Mouse (Mus musculus): Measurements from ENCODE around the gene Klf3.

Gene Klf3

DNA sequence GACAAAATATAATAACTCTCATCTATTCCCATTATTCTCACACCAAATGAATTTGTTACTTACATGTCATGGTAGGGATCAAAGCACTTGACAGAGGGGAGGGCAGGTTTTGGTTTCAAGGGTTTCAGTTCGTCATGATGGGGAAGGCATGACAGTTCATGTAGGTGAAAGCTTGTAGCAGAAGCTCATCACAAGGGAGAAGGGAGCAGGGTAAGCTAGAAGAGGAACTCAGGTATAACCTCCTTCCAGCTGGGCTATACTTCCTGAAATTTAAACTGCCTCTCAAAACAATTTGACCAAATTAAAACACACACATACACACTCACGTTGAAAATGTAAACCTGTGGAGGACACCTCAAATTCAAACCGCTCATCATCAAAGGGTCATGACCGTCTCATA lies 32.1 kb downstream of the Klf3 start:
- no peak for DNase-seq (ENCODE audit: low read depth)

DNA sequence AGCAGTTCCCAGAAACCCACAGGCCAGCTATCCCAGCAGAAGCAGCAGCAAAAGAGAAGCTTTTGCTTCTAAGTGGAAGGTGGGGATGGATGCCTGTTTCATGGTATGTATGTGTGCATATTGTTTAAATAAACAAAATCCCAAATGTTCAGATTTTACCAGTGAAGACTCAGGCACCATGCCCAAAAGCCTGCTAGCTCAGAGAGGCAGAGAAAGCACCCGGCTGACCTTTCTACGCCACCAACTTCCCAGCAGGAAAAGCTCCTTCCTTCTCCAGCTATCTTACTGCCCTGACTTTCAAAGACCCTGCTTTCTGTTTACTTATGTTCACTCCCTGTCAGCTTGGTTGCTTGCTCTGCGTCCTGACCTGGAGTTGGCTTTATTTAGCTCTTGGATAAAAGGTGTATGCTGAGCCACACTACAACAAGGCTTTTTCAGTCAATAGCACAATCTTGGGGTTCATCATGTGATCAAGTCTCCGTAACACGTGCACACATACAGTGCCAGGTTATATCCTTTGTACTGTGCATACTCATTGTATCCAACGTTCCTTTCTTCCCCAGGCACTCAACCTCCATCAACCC lies 35.9 kb downstream of the Klf3 start:
- DNase-seq (ENCODE audit: low read depth), result no peak

DNA sequence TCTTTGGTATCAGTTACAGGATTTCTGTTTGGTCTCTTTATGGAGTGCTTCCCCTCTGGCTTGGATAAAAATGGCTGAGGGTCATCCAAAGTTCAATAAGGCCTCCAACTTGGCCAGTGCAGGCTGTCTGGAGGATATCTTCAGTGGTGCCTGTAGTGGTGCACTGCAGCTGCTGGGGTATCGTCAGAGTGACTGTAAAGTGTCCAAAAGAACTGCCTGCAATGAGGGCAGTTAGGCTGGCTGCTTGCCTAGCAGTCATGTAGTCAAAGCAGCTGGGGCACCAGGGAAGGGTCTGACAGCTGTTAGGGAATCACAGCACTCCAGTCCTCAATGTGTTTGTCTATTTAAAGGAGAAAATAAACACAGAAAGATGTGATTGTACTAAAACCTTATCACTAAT lies 36.9 kb downstream of the Klf3 start:
- no peak for DNase-seq (ENCODE audit: low read depth)

DNA sequence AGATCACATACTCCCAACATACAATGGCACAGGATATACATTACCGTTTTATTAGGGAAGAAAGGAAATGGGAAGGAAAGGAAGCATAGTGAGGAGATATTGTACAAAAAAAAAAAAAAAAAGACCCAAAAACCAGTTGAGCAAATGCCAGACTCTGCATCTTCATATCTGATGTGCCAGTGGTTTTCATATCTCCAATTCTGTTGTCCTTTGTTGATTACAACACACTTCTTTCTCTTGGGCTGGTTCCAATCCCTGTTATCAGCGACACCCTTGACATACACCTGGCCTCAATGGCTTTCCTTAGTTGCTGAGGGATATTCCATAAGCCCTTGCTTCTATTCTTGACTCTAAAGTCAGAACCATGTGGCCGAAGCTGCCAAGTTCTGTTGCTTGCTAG lies 41.4 kb downstream of the Klf3 start:
- DNase-seq (ENCODE audit: low read depth), result no peak

DNA sequence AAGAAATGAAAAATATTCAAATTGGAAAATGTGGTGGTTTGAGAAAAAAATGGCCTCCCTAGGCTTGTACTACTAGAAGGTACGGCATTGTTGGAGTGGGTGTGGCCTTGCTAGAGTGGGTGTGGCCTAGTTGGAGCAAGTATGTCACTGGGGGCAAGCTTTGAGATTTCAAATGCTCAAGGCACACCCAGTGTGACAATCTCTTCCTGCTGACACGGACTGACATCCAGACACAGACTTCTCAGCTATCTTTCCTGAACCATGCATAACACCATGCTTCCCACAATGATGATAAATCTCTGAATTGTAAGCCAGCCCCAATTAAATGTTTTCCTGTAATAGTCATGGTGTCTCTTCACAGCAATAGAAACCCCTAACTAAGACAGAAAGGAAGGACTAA lies 44.1 kb downstream of the Klf3 start:
- DNase-seq (ENCODE audit: low read depth), result no peak

DNA sequence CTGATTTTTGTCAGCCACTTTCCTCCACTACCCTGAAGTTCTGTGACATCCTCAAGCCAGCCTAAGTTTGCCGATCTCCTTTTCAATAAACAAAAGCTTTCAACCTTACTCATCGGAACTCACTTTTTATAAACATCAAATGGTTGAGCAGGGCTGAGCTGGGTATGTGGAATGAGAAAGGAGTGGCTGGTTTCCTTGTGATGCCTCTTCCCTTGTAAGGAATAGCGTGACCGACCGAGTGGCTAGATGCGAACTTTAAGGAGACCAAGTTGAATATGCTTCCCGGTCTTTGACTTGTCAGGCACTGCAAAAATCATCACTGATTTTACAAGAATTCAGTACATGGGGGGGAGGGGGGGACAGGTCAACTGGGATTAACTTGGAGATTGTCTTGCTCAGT lies 46.7 kb downstream of the Klf3 start:
- DNase-seq (ENCODE audit: low read depth), result no peak

DNA sequence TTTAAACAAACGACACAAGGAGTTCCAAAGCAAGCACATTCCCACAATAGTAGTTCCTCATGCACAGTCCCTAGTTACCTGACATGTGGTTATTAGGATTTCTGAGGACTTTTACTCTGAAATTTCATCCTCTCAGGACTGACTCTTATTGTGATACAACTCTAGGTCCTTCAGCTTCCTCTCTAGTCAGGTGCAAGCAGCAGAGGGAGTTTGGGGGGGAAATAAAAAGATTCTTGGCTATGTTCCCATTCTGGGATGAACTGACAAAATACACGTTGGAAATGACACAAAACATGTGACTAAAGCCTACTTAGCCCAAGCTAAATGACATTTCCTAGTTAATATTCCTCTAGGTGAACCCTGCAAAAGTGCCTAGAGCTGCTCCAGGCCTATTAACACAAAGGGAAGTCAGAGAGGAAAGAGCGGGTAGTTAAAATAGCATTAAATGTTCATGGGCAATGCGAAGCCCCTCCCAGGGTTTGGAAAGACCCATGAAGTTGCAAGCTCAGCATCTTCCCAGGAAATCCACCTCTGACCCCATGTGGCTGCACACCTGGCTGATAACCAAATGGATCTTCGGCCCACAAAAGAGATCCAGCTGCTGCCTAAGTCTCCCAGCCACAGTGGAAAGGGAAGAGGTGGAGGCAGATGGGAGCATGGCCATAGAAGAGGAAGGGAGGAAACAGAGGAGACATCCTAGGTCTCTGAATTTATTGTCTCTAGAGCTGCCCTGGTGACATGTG lies 49.6 kb downstream of the Klf3 start:
- DNase-seq (ENCODE audit: low read depth), result no peak

DNA sequence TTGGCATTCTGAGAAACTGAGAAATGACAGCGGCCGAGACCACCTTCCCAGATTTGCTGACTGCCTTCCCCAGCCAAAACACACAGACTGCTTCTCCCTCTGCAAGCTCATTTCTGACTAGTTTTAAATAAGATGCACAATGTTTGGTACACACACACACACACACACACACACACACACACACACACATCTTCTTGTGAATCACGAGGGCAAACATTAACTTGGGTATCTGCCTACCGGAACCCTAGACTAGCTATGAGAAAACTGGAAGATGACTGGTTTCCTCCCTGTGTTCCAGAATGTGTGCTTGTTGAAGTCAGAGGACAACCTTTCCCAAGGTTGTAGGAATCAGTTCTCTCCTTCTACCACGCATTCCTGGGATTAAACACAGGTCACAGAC lies 50.2 kb downstream of the Klf3 start:
- DNase-seq (ENCODE audit: low read depth), result no peak

DNA sequence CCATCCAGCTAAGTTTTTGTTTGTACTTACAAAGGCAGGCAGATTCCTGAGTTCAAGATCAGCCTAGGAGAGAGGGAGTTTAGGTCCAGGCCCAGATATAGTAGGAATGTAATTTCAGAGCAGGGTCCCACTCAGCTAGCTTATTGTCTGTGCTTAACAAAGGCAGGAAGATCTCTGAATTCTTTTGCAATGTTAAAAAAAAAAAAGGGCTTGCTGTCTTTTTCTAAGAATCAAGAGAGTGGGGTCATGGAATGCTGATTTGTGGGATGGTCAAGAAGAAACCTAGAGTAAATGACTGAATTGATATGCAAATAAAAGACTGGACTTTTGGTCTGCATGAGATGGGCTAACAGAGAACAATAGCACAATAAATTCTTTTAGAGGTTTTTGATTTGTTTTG lies 52.0 kb downstream of the Klf3 start:
- DNase-seq (ENCODE audit: low read depth), result no peak

DNA sequence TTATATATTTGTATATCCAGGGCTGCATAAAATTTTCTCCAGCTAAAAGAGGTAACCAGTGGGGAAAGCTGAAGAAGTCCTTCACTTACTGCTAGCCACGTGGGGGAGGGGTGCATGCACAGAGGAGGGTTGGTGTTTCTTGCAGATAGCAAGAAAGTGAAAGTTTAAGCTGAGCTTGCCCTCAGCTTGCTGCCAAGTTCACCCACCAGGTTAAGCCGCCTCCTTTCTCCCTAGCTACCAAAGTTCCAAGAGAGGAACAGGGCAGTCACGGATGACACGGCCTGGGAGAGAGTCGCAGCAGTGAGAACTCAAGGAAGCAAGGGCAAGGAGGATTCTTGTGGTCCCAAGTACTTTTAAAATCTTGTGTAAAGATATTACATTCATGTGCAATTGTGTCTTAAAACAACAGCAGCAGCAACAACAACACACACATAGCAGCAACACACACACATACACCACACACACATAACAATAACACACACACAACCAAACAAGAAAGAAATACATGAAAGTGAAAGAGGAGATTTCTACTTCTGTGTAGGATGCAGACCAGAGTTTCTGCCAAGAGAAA lies 57.8 kb downstream of the Klf3 start:
- peak; percentile 61 for DNase-seq (ENCODE audit: low read depth)

DNA sequence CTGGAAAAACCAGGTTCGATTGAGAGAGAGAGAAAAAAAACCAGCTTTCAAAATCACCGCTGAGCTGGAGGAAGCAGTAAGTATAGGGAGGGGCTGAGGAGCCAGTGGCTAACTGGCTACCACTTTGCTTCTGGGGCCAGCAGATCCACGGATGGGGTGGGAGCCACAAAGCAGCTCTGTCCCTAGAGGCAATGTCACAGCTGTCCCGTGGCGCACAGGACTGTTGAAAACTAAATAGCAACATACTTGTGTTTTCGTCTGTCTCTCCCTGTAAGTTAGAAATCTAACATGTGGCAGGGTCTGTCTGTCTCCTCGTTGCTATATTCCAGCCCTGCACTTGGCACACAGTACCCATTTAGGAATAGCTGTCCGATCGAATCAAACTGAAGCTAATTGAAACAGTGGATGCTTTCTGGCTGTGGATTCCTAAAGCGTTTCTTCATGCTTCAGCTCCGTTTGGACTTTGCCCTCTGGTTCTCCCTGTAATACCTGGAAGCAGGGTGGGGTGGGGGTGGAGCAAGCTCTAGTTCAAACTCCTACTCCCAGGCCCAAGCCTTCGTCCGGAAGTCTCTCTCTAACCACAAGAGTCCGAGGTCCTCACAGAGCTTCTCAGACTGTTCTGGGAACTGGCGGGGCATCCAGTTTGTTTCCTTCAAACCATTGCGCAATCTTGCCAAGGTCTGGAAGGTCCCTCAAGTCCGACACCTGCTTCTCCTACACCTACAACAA lies 58.4 kb downstream of the Klf3 start:
- peak; percentile 36 for DNase-seq (ENCODE audit: low read depth)

DNA sequence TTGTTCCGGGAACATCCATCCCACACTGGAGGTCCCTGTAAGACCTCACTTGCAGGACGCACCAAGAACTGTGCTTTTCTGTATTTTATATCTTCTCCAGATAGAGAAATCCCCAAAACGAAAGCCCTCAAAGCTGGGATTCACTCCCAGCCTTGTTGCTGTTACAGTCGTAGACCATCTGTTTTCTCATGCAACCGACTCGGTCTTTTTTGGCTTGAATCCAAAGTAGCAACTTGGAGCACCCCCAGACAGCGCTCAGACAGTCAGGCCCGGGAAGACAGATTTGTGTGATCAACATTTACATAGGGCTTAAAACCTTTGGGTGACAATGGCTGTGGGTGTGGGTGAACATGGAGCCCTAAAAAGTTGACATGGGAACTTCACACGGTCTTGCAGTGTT lies 59.1 kb downstream of the Klf3 start:
- DNase-seq (ENCODE audit: low read depth), result peak; percentile 28

DNA sequence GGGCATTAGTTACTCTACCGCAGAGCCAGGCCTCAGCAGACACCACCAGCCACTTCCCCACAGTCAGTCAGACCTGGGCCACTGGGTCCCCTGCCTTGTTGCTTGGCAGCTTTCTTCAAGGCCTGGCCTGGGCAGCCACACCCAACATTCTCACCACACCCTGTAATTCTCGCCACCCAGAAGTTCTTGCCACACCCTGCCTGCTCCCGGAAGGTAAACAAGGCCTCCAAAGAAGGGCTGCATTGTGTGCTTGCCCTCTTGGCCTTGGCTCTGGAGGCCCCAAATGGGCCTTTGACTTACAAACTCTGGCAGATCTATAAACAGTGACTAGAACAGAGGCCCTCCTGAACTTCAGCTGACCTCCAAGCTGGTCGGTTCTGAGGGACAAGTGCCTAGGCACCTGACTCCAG lies 61.5 kb downstream of the Klf3 start:
- peak; percentile 70 for DNase-seq (ENCODE audit: low read depth)

DNA sequence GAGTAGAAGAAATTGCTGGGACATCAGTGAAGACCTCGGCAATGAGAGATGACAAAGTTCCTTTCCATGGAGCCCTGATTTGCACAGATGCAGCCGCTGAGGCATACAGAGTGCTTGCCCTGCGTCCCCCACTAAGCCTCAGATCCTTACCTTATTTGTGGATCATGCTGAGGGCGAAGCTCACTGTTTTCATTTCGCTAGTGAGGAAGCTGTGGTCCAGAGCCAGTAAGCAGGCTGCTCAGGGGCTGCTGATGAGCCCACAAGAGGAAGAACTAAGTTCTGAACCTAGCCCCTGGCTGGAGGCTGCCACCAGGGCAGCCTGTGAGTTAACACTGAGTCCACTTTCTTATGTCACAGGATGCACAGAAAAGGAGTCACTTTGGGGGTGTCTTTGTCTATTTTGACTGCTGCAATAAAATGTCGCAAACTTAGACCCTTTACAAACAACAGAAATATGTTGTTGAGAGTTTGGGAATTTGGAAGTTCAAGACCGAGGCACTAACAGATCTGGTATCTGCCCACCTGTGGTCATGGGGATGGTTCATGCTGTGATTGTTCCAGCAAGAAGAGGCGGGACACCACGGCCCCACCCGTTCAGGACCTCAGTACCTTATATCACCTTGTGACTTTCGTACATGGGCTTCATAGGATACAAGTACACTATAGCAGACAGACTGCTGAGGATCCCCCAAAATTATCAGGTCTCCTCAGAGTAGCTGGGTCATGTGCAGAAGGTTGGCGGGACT lies 62.2 kb downstream of the Klf3 start:
- DNase-seq (ENCODE audit: low read depth), result no peak

DNA sequence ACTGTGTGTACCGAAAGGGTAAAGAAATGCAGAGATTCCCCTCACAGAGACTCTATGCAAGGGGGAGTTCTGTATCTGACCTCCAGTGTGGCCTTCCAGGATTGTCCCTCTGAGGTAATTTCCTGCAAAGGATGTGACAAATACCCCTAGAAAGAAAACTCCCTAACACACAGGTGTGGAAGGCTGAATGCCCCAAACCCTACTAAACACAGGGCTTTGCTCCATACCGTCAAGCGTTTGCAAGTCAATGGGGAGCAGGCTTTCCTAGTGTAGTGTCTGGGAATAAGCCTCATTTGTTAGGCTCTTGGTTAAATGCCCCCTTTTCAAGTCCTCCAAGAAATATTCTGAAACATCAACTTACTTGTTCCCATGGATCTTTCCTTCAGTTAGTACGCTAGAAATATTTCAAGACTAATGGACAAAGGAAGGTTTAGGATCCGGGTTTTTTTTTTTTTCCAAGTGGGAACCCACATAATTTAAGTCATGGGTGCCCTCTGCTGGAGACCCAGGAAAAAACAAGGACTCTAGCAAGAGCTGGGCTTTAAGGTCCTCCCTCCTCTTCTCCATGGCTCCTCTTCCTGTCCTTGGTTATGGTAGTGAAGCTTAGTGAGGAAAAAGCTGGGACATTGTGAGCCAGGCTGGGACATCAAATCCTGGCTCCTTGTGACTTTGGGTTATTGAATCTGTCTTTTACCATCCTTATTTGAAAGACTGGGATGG lies 63.3 kb downstream of the Klf3 start:
- DNase-seq (ENCODE audit: low read depth), result peak; percentile 74

DNA sequence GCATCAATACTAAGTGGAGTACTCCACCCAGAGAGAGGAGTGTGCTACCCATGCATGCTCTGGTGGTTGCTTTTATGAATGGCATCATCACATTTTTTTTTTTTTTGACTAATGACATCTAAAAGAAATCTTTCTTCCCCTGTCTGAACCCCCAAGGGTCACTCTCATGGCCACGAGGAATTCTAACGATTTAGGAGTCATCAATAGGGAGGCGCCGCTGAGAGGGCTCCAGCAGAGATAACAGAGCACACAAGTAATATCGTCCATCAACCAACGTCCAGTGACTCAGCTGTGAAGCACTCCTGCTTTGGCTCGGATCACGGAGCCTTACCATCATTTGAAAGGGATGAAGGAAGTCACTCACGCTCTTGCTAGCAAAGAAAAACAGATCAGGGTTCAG lies 63.9 kb downstream of the Klf3 start:
- DNase-seq (ENCODE audit: low read depth), result no peak

DNA sequence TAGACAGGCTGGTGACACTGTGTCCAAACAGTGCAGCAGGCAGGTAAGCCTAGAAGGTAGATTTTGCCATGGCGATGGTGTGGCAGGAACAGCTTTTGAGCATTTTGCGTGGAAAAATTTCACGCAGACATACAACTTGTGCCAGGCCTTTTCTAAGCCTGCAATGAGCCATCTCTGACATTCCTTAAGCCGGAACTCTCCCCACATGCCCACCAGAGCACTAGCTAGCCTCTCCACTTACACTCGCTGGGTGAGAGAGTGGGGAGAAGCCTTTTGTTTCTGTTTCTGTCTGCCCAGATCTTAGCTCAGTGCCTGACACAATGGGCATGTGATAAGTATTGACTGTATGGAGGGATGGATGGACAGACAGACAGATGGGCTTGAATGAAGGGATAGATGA lies 64.4 kb downstream of the Klf3 start:
- DNase-seq (ENCODE audit: low read depth), result no peak

DNA sequence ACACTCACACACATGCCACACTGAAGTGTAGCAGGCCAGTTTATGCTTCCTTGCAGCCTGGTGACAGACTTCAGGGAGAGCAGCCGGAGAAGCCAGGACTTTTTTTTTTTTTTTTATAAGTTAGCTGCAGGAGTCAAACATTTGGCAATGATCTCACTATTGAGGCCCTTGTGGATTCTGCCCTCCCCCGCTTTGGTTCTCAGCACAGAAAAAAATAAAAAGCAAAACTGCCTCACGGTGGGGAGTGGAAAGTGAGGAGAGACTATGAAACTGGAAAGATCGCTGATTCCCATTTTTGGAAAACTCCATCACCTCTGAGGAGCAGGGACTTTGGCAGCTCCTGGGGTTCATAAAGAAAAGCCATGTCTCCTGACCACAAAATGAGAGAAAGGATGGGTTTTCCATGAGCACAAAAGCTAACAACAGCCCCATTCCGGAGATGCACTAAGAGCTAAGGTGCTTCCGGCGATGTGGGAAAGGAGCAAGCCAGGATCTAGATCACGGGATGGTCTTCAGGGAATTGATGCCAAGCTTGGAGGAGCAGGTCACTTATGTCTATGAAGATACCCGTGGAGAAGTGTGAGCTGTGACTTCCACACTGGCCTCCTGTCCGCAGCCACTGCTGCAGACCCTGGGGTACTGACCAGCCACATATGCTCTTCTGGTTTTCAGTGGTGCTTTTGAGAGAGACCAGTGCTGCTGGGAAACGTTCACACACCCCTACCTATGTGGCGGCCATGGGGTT lies 73.1 kb downstream of the Klf3 start:
- DNase-seq (ENCODE audit: low read depth), result no peak

DNA sequence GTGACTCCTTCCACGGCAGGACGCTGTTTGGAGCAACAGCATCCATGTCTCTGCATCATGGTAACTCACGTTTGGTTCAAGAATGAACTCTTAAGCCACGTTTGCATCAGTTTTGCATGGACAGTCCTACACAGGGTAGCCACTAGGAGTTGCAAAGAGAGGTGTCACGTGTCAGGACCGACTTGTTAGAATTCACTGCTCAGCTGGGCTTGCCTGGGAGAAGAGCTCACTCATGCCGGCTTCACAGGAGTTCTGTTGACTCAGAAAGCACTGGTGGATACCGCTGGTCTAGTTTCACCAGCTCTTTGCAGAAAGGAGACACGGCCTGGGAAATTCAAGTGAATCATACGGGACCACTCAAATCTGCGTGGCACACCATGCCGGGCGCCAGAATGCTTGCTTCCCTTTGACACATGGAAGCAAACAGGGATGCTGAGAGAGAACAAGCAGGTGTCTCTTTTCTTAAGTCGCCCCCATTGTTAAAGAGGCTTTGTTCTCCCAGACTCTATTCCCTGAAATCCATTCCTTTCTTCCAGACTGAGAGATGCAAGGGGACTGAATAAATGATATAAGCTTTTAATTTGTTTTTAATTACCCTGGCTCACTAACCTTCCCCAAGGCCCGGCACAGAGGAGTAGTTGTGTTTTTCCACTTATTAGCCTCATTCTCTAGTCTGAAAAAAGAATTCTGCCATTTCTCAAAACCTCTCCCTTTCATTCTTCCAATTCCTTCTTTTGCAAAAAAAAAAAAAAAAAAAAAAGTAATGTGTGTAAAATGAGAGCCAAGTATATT lies 74.2 kb downstream of the Klf3 start:
- DNase-seq (ENCODE audit: low read depth), result no peak

DNA sequence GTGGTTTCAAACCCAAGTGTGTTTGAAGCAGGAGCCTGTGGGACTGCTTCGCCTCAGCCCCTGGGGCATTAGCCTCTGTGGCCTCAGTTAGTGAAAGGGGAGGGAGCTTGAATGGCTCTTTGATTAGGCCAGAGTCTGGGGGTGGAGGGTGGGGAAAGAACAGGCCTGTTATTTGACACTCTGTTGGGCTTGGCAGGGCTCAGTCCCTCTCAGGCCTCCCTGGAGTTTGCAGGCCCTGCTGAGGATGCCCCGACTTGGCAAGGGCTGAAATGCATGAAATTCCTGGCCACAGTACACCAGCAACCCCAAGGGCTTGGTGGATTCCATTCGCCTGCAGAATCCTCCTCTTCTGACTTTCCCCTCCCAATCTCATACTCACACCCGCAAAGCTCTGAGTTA lies 74.8 kb downstream of the Klf3 start:
- DNase-seq (ENCODE audit: low read depth), result no peak

Data from induced T-regulatory cell, adult 2 months (primary cell).